Mouse (Mus musculus): ENCODE measurements at regions not wholly inside any gene's neighbourhood (a gene's known extent, or its start where the extent isn't known, plus 50 kb on each side); places are given as distances from the start of the nearest gene placed in this dataset.
A peak's percentile ranks its signal among the peaks of the same experiment; 100 is the strongest.

DNA sequence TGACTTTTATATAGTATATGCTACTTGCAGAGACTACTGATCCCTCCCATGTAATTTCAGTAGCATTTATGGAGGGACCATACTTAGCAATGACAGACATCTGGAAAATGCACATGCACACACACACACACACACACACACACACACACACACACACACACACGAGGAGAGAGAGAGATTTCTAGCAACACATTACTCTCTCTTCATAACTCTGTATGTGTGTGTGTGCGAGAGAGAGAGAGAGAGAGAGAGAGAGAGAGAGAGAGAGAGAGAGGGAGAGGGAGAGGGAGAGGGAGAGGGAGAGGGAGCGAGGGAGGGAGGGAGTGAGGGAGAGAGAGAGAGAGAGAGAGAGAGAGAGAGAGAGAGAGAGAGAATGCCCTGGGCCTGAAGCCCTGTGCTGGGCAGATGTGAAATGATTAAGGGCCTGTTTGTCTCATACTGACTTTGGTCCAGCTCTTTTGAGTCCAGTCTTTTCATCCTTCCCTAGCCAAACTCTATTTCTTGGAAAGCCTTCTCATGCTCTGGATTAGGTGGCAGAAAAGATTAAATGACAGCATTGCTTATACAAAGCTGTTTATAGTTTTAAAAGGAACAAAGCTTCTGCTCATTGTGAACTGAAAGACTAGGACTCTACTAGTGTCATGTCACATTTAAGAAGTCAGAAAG is 106.4 kb upstream of the 4933402D24Rik start:
- no peaks in the 10 kb centered on the region for H3K9me3 ChIP-seq
- no peak overlapping the region for H3K9ac ChIP-seq
- H3K27ac ChIP-seq: no peak overlapping the region
- no peaks in the 10 kb centered on the region for H3K36me3 ChIP-seq
- H3K4me3 ChIP-seq: no peak overlapping the region
- no peak for ATAC-seq (ENCODE audit: insufficient number of reproducible peaks, insufficient read depth, low FRiP score, low TSS enrichment)
- no peaks in the 10 kb centered on the region for H3K4me1 ChIP-seq
- no peak overlapping the region for H3K4me2 ChIP-seq (replicated peaks)
- H3K27me3 ChIP-seq: no peaks in the 10 kb centered on the region
- WGBS: 89% methylated on average over 1 of the region's 3 CpGs

DNA sequence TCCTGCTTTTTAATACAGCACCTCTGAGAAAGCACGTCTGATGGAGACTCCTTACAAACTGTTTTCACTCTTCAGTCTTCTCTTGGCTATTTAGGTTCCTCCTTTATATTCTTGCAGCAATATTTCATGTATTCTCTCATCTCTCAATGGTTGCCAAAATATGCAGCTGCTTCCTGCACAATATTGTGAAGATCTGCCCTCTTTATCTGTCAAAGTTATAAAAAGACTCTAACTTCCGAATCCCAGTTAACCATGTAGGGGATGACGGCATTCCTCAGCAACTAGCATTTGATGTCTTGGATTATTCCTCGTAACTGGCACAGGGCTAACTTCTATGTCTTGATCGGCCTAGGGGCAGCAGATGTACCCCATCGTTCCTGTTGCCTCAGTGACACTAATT is 102.8 kb upstream of the 4933402D24Rik start:
- no peak for ATAC-seq (ENCODE audit: insufficient number of reproducible peaks, insufficient read depth, low FRiP score, low TSS enrichment)
- Histone ChIP-seq H3K9ac (no peak overlapping the region), H3K27ac (no peak overlapping the region), H3K9me3 (no peaks in the 10 kb centered on the region), H3K4me3 (no peak overlapping the region), H3K4me1 (no peaks in the 10 kb centered on the region), H3K27me3 (no peaks in the 10 kb centered on the region), H3K36me3 (no peaks in the 10 kb centered on the region), H3K4me2 (replicated peaks) (no peak overlapping the region)
- WGBS: 86% methylated on average over 6 of the region's 6 CpGs

DNA sequence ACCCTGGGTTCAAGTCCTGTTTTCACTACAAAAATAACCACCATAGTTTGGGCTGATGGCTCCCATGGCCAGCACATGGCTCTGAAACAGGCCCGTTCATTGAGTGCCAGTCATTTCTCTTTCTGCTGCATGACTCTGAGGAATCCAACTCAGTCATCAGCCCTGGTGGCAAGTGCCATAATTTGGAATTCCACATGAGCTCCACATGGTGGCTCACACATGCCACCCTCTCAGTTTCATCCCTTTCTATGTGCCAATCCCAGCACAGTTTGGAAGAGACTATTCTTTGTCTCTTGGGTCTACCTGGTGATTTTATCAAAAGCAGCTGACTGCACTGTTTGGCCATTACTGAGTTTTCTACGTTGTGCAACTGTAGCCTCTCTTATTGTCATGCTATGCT is 100.3 kb upstream of the 4933402D24Rik start:
- Histone ChIP-seq H3K4me2 (replicated peaks) (no peak overlapping the region), H3K9ac (no peak overlapping the region), H3K4me1 (no peaks in the 10 kb centered on the region), H3K27ac (no peak overlapping the region), H3K4me3 (no peak overlapping the region), H3K27me3 (no peaks in the 10 kb centered on the region), H3K36me3 (no peaks in the 10 kb centered on the region), H3K9me3 (no peaks in the 10 kb centered on the region)
- no peak for ATAC-seq (ENCODE audit: insufficient number of reproducible peaks, insufficient read depth, low FRiP score, low TSS enrichment)
- WGBS: 81% methylated on average over 2 of the region's 2 CpGs

DNA sequence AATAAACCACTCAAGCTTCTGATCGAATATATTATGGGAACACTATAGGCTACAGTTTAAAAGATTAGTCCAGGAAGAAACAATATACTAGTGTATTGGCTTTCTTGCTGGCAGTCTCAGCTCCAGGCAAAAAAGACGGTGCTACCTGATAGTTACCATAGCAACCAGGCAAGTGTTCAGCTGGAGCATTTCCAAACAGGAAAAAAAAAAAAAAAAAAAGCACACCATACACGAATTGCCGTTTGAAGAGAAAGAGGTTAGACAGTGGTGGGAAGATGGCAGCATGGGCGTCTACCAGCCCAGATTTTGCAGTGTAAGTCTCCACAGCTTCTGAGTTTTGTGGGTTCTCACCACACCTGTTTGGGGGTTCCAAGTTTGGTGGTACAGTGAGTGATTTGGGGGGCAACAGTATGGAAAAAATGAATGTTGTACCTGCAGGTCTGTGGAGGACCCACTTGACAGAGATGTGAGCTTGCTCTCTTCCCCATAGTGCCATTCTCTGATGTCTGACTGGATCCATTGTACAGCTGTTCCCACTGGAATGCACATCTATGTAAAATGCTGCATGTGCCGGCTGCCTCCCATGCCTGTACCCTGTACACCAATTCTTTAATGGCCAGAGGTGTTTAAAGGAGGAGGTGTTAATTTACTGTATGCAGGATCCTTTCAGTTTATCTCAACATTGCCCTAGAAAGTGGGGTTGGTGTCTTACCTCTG is 89.0 kb upstream of the 4933402D24Rik start:
- ATAC-seq (ENCODE audit: insufficient number of reproducible peaks, insufficient read depth, low FRiP score, low TSS enrichment): no peak
- H3K27ac ChIP-seq: no peak overlapping the region
- 46% methylated on average over 6 of the region's 6 CpGs for WGBS

DNA sequence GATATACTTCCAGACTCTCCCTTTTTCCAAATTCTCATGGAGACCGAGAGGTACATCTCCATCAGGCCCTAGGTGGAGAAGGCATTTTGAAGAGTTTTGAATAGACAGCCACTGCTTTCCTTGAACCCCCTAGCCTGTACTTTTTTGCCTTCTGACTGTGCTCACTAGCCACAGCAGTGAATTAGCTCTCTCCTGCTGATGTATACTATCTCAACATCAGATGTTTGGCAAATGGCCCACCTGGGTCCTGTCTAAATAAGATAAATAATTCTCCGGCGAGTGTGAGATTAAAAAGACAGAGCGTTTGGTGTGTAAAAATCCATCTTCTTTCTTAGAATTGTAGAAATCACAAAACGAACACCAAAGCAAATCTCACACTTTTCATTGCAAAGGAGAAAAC is 88.4 kb upstream of the 4933402D24Rik start:
- no peak for ATAC-seq (ENCODE audit: insufficient number of reproducible peaks, insufficient read depth, low FRiP score, low TSS enrichment)
- Histone ChIP-seq H3K27ac (no peak overlapping the region), H3K4me1 (no peaks in the 10 kb centered on the region), H3K27me3 (no peaks in the 10 kb centered on the region), H3K4me3 (no peak overlapping the region), H3K9ac (no peak overlapping the region), H3K36me3 (no peaks in the 10 kb centered on the region), H3K4me2 (replicated peaks) (no peak overlapping the region), H3K9me3 (no peaks in the 10 kb centered on the region)
- 79% methylated on average over 5 of the region's 5 CpGs for WGBS

More for the DNA sequence above, 89.0 kb upstream of the 4933402D24Rik start:
- Histone ChIP-seq H3K9ac (no peak overlapping the region), H3K36me3 (no peaks in the 10 kb centered on the region), H3K4me1 (no peaks in the 10 kb centered on the region), H3K9me3 (no peaks in the 10 kb centered on the region), H3K27me3 (no peaks in the 10 kb centered on the region), H3K4me3 (no peak overlapping the region), H3K4me2 (replicated peaks) (no peak overlapping the region)

DNA sequence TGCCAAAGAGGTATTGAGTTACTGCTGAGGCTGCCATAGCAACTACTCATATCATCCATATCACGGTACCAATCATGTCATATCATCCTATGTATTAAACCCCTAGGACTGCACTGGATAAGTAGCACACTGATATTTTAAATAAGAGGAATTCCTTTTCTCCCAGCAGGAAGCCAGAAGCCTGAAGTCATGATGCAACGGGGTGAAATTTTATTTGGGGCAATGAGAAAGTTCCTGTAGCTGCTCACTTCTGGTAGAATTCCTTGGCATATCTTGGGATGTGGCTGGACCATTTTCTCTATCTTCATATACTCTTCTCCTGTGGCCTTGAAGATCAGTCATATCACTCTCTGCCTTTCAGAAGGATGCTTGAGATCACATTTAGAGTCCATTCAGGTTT is 87.3 kb upstream of the 4933402D24Rik start:
- WGBS: 80% methylated on average over 2 of the region's 2 CpGs
- ATAC-seq (ENCODE audit: insufficient number of reproducible peaks, insufficient read depth, low FRiP score, low TSS enrichment): no peak

DNA sequence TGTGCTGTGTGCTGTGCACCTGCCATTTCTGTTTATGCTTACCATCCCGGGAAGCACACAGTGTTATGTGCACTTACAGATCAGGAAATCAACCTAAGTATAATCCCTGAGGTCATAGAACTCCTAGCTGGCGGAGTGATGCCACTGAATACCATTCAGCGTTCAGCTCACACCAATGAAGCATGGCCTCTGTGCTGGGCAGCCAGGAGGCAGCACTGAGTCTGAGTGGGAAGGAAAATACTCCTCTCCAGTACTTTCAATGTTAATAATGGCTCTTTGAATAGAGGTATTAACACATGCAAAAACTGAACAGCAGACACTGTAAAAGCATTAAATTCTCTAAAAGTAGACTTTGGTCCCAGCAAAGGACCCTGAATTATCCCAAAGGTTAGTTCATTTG is 85.7 kb upstream of the 4933402D24Rik start:
- Histone ChIP-seq H3K9me3 (no peaks in the 10 kb centered on the region), H3K36me3 (no peaks in the 10 kb centered on the region), H3K4me2 (replicated peaks) (no peak overlapping the region), H3K4me3 (no peak overlapping the region), H3K27ac (no peak overlapping the region), H3K4me1 (no peaks in the 10 kb centered on the region), H3K27me3 (no peaks in the 10 kb centered on the region), H3K9ac (no peak overlapping the region)
- 68% methylated on average over 3 of the region's 3 CpGs for WGBS
- ATAC-seq (ENCODE audit: insufficient number of reproducible peaks, insufficient read depth, low FRiP score, low TSS enrichment): no peak

More for the DNA sequence above, 87.3 kb upstream of the 4933402D24Rik start:
- Histone ChIP-seq H3K36me3 (no peaks in the 10 kb centered on the region), H3K27ac (no peak overlapping the region), H3K4me2 (replicated peaks) (no peak overlapping the region), H3K4me1 (no peaks in the 10 kb centered on the region), H3K4me3 (no peak overlapping the region), H3K27me3 (no peaks in the 10 kb centered on the region), H3K9me3 (no peaks in the 10 kb centered on the region), H3K9ac (no peak overlapping the region)

DNA sequence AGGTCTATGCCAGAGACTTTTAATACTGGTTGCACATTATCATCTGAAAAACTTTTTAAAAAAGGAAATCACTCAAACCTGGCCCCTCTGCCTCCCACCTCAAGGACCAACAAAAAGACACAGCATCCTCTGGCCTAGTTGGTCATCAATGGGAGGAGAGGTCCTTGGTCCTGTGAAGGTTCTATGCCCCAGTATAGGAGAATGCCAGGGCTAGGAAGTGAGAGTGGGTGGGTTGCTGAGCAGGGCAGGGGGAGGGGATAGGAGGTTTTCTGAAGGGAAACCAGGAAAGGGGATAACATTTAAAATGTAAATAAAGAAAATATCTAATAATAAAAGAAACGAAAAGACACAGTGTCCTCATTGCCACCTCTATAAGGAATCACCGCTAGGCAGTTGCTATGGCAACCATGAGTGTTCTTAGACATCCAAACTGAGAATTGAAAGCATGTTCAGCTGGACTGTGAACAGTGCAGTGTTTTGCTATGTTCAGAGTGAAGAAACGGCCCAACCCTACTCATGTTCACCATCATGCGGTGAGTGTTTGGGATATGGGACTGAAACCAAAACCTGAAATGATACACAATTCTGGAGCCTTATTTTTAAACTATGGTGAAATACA is 82.5 kb upstream of the 4933402D24Rik start:
- ATAC-seq (ENCODE audit: insufficient number of reproducible peaks, insufficient read depth, low FRiP score, low TSS enrichment): no peak
- H3K4me2 ChIP-seq (replicated peaks): no peak overlapping the region
- no peak overlapping the region for H3K9ac ChIP-seq
- H3K4me3 ChIP-seq: no peak overlapping the region
- no peak overlapping the region for H3K27ac ChIP-seq
- no peaks in the 10 kb centered on the region for H3K9me3 ChIP-seq
- no peaks in the 10 kb centered on the region for H3K36me3 ChIP-seq
- no peaks in the 10 kb centered on the region for H3K27me3 ChIP-seq
- WGBS: 84% methylated on average over 4 of the region's 4 CpGs
- H3K4me1 ChIP-seq: no peaks in the 10 kb centered on the region

DNA sequence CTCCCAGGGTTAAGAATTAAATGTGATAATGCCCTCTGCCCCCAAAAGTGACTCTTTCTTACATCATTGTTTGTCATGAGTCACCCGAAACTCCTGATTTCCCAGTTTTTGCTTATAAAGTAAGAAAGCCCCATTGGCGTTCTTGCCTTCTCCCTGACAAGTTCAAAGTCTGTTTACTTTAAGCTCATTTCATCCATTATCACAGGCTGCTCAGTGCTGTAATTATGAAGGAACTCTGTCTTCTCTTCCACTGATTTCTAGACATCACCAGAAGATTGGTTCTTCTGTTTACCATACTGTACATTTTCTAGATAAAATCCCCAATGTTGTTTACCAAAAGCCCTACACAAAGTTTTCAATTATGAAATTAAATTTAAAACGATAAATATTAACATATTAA is 81.2 kb upstream of the 4933402D24Rik start:
- Histone ChIP-seq H3K9ac (no peak overlapping the region), H3K9me3 (no peaks in the 10 kb centered on the region), H3K4me3 (no peak overlapping the region), H3K4me1 (no peaks in the 10 kb centered on the region), H3K36me3 (no peaks in the 10 kb centered on the region), H3K27me3 (no peaks in the 10 kb centered on the region), H3K4me2 (replicated peaks) (no peak overlapping the region), H3K27ac (no peak overlapping the region)
- WGBS: 73% methylated on average over 3 of the region's 3 CpGs
- no peak for ATAC-seq (ENCODE audit: insufficient number of reproducible peaks, insufficient read depth, low FRiP score, low TSS enrichment)

DNA sequence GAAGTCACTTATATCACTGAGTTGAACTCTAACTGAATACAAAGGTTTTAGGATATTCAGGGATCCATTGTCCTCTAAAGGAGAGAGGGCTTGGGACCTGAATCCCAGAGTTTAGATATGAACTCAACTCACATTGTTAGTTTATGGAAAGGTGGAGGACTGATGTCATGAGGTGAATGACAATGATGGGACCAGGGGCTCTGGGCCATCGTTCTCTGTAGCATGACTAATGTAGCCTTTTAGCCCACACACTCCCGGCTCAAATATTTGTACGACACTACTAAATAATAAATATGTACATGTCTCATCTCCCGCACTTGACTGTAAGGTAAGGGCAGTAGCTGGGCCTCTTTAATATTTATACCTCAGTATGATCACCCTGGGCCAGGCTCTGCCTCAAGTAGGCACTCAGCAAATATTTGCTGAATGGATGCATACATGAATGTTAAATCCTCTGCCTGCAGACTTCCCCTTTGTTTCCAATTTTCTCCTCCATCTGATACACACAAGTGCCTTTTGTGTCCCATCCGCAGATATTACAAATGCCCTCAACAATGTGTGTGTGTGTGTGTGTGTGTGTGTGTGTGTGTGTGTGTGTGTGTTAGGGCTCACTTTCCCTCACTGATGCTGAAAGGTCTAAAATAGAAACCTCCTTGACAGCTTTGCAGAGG is 59.2 kb upstream of the 4933402D24Rik start:
- no peak overlapping the region for H3K27ac ChIP-seq
- H3K4me3 ChIP-seq: no peak overlapping the region
- no peak overlapping the region for H3K4me2 ChIP-seq (replicated peaks)
- no peaks in the 10 kb centered on the region for H3K4me1 ChIP-seq
- 85% methylated on average over 5 of the region's 5 CpGs for WGBS
- no peaks in the 10 kb centered on the region for H3K27me3 ChIP-seq
- no peak overlapping the region for H3K9ac ChIP-seq
- no peak for ATAC-seq (ENCODE audit: insufficient number of reproducible peaks, insufficient read depth, low FRiP score, low TSS enrichment)
- H3K36me3 ChIP-seq: no peaks in the 10 kb centered on the region
- no peaks in the 10 kb centered on the region for H3K9me3 ChIP-seq

DNA sequence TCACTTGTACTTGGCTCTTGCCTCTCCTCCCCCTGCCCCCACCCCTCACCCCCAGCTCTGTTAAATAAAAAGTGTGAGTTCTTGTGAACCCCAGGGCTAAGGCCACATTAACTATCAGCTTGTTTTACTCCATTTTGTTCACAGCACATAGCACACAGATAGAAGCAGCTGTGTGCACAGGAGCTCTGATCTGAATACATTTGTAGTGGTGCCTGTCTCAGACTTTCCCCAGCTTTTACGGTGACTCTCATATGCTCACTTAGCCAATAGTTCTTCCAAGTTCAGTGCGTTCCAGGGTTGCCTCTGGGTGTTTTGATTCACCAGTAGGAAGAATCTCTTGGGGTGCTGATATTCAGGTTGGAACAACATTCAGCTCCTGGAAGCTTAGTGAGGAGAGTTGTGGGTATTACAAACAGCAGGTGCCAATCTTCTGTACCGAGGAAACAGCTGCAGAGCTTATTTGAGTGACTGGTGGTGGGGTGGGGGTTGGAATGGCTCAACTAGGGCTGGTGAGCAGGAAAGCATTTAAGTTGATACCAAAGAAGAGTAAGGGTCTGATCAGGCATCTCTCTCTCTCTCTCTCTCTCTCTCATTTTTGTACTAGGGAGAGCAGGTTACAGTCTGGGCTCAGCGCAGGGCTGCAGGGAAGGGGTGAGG is 51.7 kb upstream of the 4933402D24Rik start:
- H3K27me3 ChIP-seq: no peaks in the 10 kb centered on the region
- ATAC-seq (ENCODE audit: insufficient number of reproducible peaks, insufficient read depth, low FRiP score, low TSS enrichment): no peak
- no peak overlapping the region for H3K9ac ChIP-seq
- H3K4me1 ChIP-seq: peaks cover 3% of the 10 kb centered on the region; the same call in 1 of the 2 replicates
- no peaks in the 10 kb centered on the region for H3K9me3 ChIP-seq
- H3K27ac ChIP-seq: 0 out of 2 replicates have a peak overlapping the region, but pooled peaks have one; percentile 30
- H3K36me3 ChIP-seq: no peaks in the 10 kb centered on the region
- no peak overlapping the region for H3K4me3 ChIP-seq
- no peak overlapping the region for H3K4me2 ChIP-seq (replicated peaks)
- WGBS: 66% methylated on average over 4 of the region's 4 CpGs
